Mouse (Mus musculus) gastrocnemius, postnatal 14 days (tissue): Measurements from ENCODE around the gene 1700011M02Rik. TPM values are rescaled to one million over a fixed set of nuclear protein-coding genes. Genes with fewer than 3 reads are reported as not detected.
"Not testable (repeated sequence)": the region's sequence is repeated elsewhere in the genome, so short reads cannot be mapped to it uniquely, and the experiment has no call there.

Experiments
- DNase-seq: peaks from one replicate; pipeline ENCODE4 v3.0.0; 2021; ENCODE audit warnings: mixed read lengths
- intact Hi-C: fragments of 180-260 bp; cut with DNase I; formaldehyde crosslinking; loops from one replicate; pipeline ENCODE4 v1.15.1; 2025; ENCODE audit warnings: low total_unique reads
- long read RNA-seq, 2 experiments: library from polyadenylated mRNA; stranded (forward); transcript quantifications; one replicate each; pipeline ENCODE4 v2.0.0; 2021
- total RNA-seq, 2 experiments: library from RNA; stranded (reverse); gene quantifications; 2 replicates each; pipeline ENCODE4 v1.2.3; 2021

Gene 1700011M02Rik
- not detected for total RNA-seq
- long read RNA-seq, experiment 1 = 0 reads
- long read RNA-seq, experiment 2 = 0 reads

DNA sequence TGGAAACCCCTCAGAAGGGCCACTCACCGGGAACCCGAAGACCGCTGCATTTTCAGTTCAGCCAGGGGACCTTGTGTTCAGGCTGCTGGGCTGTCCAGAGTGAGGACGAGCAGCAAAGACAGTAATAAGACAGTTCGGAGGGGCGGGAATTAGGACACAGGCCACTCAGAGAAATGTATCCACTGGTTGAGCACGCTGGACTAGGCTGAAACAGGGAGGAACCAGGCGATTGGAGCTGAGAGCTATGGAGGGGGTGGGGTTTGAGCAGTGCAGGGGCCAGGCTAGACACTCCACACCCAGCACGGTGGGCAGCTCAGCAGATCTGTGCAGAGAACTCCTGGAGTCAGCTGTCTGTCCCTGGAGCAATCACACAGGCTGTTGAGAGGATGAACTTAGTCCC is at the start of gene 1700011M02Rik, which contains the start of gene Dmrtc1a:
Gene 1700011M02Rik, plus strand, starts transcription at position 319 of the 400 bp plus-strand sequence.
Gene Dmrtc1a, minus strand, starts transcription at position 101 of the 400 bp plus-strand sequence.
- not testable (repeated sequence) for DNase-seq

DNA sequence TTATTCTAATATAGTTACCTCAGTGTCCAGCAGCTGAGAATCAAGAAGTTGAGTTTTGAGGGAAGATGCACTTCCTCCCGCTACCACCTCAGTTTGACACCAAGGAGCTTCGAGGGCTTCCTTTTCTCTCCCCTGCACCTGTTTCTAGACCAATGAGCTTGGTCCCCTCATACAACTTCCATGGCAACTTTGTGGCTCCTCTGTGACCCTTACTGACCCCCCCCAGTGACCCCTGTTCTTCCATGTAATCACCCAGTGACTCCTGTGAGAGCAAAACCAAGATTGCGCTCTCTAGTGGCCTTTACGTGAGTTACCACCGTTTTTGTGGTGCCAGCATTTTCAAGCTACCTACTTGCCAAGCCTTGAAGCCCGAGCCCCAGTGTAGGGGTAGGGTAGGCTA is 40.8 kb upstream of the 1700011M02Rik start, which contains the start of gene 1700031F05Rik:
Gene 1700031F05Rik, minus strand, starts transcription at position 101 of the 400 bp plus-strand sequence.
- intact Hi-C loops = no loop called here
- no peak for DNase-seq

More for the DNA sequence above, at the start of gene 1700011M02Rik, which contains the start of gene Dmrtc1a:
- intact Hi-C loops = not testable (repeated sequence)

DNA sequence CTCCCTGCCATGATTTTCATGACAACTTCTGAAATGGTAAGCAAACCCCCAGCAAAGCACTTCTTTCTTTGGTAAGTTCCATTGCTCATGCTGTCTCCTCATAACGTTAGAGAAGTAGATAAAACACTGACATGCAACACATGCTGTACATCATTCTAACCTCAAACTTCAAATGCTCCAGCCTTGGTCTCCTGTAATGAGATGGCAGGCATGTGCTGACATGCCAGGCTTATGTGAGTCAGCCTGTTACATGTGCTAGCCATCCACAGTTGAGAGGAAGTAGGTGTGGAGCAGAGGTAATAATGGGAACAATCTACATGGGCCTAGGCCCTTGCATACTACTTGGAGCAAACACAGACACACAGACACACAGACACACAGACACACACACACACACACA is 6.1 kb downstream of the 1700011M02Rik start:
- intact Hi-C loops = not testable (repeated sequence)

DNA sequence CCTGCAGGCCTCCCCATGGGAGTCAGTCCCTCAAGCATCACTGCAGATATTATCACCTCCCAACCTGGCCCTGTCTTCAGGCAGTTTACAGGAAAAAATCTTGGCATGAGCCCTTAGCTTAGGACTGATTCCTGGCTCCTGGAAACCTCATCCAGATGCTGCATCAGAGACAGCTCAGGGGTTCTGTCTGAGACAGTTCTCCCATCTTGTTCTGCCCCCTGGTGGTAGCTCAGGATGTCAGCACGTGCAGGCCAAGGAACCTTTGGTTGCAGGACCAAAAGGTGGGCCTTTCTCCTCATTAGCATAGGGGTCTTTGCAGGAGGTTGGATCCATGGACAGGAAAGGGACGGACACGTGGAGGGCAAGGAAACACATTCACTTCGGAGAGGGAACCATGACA is 18.0 kb downstream of the 1700011M02Rik start:
- DNase-seq, intact Hi-C loops: not testable (repeated sequence)

More for the DNA sequence above, 6.1 kb downstream of the 1700011M02Rik start:
- not testable (repeated sequence) for DNase-seq

DNA sequence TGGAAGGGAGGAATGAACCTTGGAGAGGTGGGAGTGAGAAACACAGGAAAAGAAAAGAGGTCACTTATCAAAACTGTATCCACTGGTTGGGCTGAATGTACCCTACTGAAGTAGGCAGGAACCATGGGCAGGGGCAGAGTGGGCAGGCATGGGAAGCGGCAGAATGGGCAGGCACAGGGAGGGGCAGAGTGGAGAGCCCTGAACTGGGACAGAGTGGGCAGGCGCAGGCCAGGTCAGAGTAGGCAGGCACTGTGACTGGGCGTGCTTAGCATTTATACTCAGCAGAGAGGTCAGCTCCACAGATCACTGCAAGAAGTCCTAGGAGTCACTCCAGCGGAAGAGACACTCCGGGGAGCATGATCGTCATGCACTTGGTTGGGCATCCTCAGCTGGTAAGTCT is 19.4 kb downstream of the 1700011M02Rik start, which contains the start of gene 1700018G05Rik:
Gene 1700018G05Rik, plus strand, starts transcription at position 301 of the 400 bp plus-strand sequence.
- intact Hi-C loops, DNase-seq: not testable (repeated sequence)

DNA sequence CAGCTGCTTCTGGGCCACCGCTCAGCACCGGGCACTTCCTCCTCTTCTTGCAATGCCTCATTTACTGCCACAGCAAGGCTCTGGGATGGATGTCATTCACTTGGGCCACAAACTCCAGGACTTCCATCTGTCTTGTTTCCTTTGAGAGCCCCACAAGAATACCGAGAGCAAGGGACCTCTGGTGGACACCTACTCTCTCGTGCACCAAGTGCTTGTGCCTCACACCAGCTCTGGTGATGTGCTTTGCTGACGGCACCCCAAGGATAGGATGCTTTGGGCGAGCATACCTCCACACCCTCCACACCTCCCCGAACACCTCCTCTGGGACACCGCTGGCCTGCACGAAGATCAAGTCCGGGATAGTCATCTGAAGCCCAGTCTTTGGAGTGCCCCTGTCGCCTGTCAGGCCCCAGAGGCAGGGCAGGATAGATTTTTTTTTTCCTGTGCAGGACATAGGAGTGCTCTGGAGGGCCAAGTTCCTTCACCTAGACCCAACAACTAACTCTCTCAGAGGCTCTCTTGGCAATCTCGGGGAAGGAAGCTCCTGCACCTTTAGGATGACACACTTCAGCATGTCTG is 24.4 kb downstream of the 1700011M02Rik start:
- DNase-seq = no peak
- intact Hi-C loops = no loop called here

DNA sequence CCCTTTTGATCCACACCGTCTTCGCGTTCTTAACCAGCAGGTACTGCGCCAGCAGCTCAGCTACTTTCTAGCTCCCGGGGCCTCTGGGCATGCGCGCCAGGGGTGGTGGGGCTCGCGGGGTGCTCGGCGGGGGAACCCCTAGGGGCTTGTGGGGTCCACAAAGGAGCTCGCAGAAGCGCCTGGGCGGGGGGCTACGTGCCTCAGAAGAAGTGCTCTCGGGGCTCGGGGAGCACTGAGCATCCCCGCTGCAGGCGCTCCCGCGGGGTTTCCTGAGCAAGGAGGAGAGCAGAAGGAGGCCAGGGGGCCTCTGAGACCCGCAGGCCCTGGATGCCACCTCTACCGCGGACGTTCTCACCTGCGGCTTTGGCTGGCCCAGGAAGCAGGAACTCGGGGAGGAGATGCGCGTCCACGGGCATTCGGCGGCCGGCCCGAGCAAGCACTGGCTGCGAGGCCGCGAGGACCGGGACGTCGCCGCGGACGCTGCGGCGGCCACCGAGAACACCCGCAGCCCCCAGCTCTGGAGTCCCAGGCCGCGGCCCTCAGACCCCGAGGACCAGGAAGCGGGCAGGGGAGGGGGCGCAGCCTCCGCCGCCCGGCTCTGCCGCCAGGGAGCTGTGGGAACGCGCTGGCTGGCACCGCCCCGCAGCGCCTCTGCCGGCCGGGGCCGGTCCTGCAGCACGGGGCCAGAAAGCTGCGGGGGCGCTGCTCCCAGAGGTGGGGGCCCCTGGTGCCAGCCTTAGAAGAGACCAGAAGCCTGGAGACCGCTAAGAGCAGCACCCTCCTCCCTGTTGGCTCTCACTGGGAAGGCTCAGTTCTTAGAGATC is 25.1 kb downstream of the 1700011M02Rik start:
- intact Hi-C loops = no loop called here
- DNase-seq = peak; percentile 20

DNA sequence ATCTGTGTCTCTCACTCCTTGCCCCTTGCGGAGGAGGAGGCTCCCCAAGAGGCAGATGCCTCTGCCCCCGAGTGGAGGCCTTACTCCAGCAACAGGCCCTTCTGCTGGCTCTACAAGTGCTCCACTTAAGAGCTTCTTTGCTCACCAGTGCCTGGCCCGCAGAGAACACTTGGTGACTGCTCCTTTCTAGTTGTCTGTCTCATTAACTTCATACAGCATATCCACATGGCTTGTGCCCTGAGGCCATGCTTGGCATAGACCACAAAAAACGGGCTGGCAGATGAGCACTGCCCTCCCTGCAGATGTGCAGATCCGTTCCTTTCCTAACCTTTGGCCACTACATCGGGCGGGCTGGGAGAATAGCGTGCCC is 25.7 kb downstream of the 1700011M02Rik start:
- intact Hi-C loops = no loop called here
- no peak for DNase-seq

DNA sequence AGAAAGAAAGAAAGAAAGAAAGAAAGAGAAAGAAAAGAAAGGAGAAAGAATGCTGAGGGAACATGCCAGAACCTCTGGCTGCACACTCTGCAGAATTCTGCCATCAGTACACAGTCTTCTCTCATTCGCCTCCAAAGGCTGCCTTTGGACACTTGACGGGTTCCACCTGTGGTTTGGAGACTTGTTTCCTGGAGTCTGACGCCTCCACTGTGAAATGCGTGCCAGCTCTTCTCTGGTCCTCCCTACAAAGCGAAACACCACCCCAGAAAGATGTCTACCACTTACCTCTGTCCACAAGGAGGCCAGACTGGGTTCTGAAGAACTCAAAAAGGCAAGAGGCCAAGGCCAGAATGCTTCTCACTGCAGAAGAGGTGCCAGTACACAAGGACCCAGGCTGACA is 28.0 kb downstream of the 1700011M02Rik start:
- no peak for DNase-seq
- intact Hi-C loops = no loop called here

DNA sequence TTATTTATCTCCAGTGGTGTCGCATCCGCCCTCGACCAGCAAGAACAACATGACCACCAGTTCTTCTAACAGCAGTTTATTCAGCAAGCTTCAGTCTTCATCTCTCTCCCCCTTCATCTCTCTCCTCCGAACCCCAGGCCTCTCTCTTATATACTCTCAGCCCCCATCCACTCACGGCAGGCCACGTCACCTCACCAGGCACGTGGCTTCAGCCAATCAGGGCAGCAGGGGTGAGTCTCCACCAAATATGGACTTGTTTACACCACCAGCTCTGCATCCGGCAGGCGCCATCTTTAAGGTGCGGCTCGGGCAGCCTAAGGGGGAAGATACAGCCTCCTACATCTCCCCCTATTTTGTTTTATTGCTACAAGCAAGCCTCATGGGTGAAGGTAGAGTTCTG is 41.4 kb downstream of the 1700011M02Rik start:
- DNase-seq = not testable (repeated sequence)

DNA sequence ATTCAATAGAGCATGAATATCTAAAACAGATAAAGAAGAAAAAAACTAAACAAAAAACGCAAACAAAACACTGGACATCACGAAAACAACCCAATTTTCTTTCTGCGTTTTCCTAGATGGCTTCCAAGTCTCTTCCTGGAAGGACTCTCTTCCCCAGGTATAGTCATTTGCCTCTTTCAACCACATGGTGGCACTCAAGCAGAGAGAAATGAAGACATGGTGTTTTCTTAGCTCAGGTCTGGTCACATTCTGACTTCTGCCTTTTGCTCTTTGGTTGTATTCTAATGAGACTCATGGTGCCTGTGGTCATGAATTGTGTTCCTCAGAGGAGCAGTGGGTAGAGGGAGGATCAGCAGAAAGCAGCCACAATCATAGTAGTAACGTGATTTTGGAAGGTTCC is 50.2 kb downstream of the 1700011M02Rik start:
- intact Hi-C loops = no loop called here
- no peak for DNase-seq

More for the DNA sequence above, 41.4 kb downstream of the 1700011M02Rik start:
- intact Hi-C loops = not testable (repeated sequence)

Other genes with a start within 250 kb of the 1700011M02Rik start
- not detected for gene Gm3880, start 221.9 kb upstream of the 1700011M02Rik start, total RNA-seq
- not detected for gene Gm9112, start 201.3 kb upstream of the 1700011M02Rik start, total RNA-seq
- gene Dmrtc1b, start 201.0 kb upstream of the 1700011M02Rik start, total RNA-seq = not detected
- not detected for gene Dmrtc1c1, start 105.9 kb upstream of the 1700011M02Rik start, total RNA-seq
- gene Dmrtc1c2, start 54.3 kb upstream of the 1700011M02Rik start, total RNA-seq = not detected
- gene 1700031F05Rik, start 40.9 kb upstream of the 1700011M02Rik start, total RNA-seq = not detected
- gene Dmrtc1a, start 218 bp upstream of the 1700011M02Rik start, total RNA-seq = not detected
- gene 1700018G05Rik, start 19.5 kb downstream of the 1700011M02Rik start, total RNA-seq = not detected